Mouse (Mus musculus) small intestine, adult 2 months (tissue): ENCODE data around the gene Rnaseh2a.

Source experiments
- CTCF ChIP-seq: fragments of 200-500 bp; IDR thresholded peaks from 2 replicates; pipeline ENCODE4 v1.5.1; 2012; ENCODE audit warnings: low read depth, mild to moderate bottlenecking, control low read depth, inconsistent platforms, low read length, moderate library complexity, mixed read lengths; ENCODE audit not compliant: insufficient replicate concordance, insufficient read length; ENCODE audit errors: extremely low read depth
- POLR2A ChIP-seq: fragments of 200-500 bp; IDR thresholded peaks from 2 replicates; pipeline ENCODE4 v1.6.1; 2012; ENCODE audit warnings: low read depth, mild to moderate bottlenecking, control low read depth, inconsistent platforms, low read length, moderate library complexity

GRCm38 (mm10) chr8:84943699-84944098 is 25.9 kb downstream of the Rnaseh2a start:
- TF ChIP-seq POLR2A (no peak), CTCF (no peak)
